Mouse (Mus musculus) right cerebral cortex, adult 18-20 months (tissue): ENCODE results near the gene Smchd1.
A peak's percentile ranks its signal among the peaks of the same experiment; 100 is the strongest.
"Not testable (repeated sequence)": the region's sequence is repeated elsewhere in the genome, so short reads cannot be mapped to it uniquely, and the experiment has no call there.

Experiments used
- DNase-seq: peaks from one replicate; pipeline ENCODE4 v3.0.0; 2022; ENCODE audit warnings: mixed read lengths

Gene Smchd1

GRCm38 (mm10) chr17:71474762-71475704, at the start of gene Smchd1:
TSS of gene Smchd1 (minus strand) at chr17:71475343.
- peak; percentile 95 for DNase-seq

- no peak for DNase-seq
Measured at GRCm38 (mm10) chr17:71510297-71510696, 35.2 kb upstream of the Smchd1 start.

- no peak for DNase-seq
Measured at GRCm38 (mm10) chr17:71506832-71507231, 31.7 kb upstream of the Smchd1 start.

GRCm38 (mm10) chr17:71495784-71496183, 20.6 kb upstream of the Smchd1 start:
- DNase-seq: no peak

GRCm38 (mm10) chr17:71491332-71491686, 16.2 kb upstream of the Smchd1 start:
- DNase-seq: no peak

- DNase-seq: no peak
Measured at GRCm38 (mm10) chr17:71490666-71491331, 15.7 kb upstream of the Smchd1 start.

- no peak for DNase-seq
Measured at GRCm38 (mm10) chr17:71489703-71490461, 14.7 kb upstream of the Smchd1 start.

- DNase-seq: no peak
Measured at GRCm38 (mm10) chr17:71486231-71486851, 11.2 kb upstream of the Smchd1 start.

GRCm38 (mm10) chr17:71485791-71486230, 10.7 kb upstream of the Smchd1 start:
- DNase-seq: no peak

- DNase-seq: no peak
Measured at GRCm38 (mm10) chr17:71484711-71485110, 9.6 kb upstream of the Smchd1 start.

GRCm38 (mm10) chr17:71483418-71484060, 8.4 kb upstream of the Smchd1 start:
- no peak for DNase-seq

GRCm38 (mm10) chr17:71479381-71479901, 4.3 kb upstream of the Smchd1 start:
- no peak for DNase-seq

GRCm38 (mm10) chr17:71477481-71477880, 2.3 kb upstream of the Smchd1 start:
- DNase-seq: no peak

GRCm38 (mm10) chr17:71476346-71477020, 1.3 kb upstream of the Smchd1 start:
- no peak for DNase-seq

GRCm38 (mm10) chr17:71475705-71476089, 554 bp upstream of the Smchd1 start:
- DNase-seq: peak; percentile 73

GRCm38 (mm10) chr17:71474128-71474527, 1.0 kb downstream of the Smchd1 start:
- no peak for DNase-seq

GRCm38 (mm10) chr17:71471261-71471660, 3.9 kb downstream of the Smchd1 start:
- no peak for DNase-seq

- no peak for DNase-seq
Measured at GRCm38 (mm10) chr17:71460312-71460711, 14.8 kb downstream of the Smchd1 start.

GRCm38 (mm10) chr17:71459818-71460217, 15.3 kb downstream of the Smchd1 start, which contains the start of gene Gm4707:
TSS of gene Gm4707 (minus strand) at chr17:71459918.
- no peak for DNase-seq

GRCm38 (mm10) chr17:71457361-71457760, 17.8 kb downstream of the Smchd1 start:
- not testable (repeated sequence) for DNase-seq

- DNase-seq: no peak
Measured at GRCm38 (mm10) chr17:71445191-71445590, 30.0 kb downstream of the Smchd1 start.
